Mouse (Mus musculus): ENCODE results near the gene Ypel3. TPM values are rescaled to one million over a fixed set of nuclear protein-coding genes. Genes with fewer than 3 reads are reported as not detected.
"Not testable (repeated sequence)": the region's sequence is repeated elsewhere in the genome, so short reads cannot be mapped to it uniquely, and the experiment has no call there.

Ypel3 gene
- 100 to 1,000 TPM in 1 of 3 experiments, 10 to 100 TPM in 2; 51.9 to 107 (median 70.2) TPM for polyA plus RNA-seq (2017; shearing (Covaris generic))

GRCm38 (mm10) chr7:126776598-126777057, at the start of gene Ypel3:
TSS of gene Ypel3 (plus strand) at chr7:126776955.
- ATAC-seq = peak; percentile 91

DNA sequence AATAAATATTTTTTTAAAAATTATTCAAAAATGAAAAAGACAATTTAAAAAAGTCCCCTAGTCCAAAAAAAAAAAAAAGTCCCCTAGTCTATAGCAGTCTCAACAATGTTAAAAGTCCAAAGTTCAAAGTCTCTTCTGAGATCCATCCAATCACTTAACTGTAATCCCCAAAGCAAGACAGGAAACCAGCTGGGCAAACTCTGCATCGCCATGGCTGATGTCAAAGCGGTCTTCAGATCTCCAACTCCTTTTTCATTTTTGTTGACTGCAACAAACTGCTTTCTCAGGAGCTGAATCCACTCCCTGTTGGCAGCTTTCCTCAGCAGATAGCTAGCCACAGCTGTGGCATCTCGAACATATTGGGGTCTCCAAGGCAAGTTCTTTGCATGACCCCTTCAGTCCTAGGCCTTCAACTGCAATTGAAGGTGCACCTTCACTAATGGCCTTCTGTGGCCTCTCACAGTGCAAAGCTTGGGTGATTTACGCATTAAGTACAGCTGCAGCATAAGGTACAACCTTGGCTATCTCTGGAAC, 46.4 kb upstream of the Ypel3 start:
- ATAC-seq = not testable (repeated sequence)

- ATAC-seq = no peak
Observed at GRCm38 (mm10) chr7:126736122-126736521, 40.6 kb upstream of the Ypel3 start.

DNA sequence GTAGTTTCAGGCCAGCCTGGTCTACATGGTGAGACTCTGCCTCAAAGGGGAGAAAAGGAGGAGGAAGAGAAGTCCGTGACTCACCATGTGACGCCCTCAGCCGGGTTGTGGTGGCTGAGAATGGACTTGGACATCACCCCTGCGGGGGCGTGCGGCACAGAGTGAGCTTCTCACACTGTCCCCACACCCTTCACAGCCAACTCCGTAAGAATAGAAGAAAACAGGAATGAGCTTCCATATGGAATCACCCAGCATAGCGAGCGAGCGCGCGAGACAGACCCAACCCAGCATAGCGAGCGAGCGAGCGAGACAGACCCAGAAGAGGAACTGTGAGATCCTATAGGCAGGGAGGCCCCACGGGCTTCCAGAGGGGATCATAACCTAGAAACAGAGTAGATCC, 37.2 kb upstream of the Ypel3 start:
- ATAC-seq = no peak

GRCm38 (mm10) chr7:126740132-126740735, 36.5 kb upstream of the Ypel3 start:
- ATAC-seq = no peak

DNA sequence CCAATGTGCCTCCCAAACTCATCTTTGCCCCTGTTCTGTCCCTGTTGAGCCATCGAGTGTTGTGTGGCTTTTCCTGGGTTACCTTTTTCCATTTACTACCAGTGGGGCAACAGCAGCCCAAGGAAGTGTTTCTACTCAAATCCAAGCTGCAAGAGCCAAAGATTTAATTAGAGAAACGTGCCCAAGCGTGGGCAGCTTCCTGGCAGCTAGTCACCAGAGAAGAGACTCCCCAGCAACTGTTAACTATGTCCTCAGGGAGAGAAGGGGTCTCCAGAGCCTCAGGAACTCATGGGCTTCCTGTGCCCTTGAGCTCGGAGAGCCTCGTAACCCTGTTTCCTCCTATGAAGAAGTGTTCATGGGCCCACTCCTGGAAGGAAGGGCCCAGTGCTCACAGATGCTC, 35.8 kb upstream of the Ypel3 start:
- no peak for ATAC-seq

GRCm38 (mm10) chr7:126741452-126741851, 35.3 kb upstream of the Ypel3 start:
- no peak for ATAC-seq

- ATAC-seq = no peak
Observed at GRCm38 (mm10) chr7:126741964-126742482, 34.7 kb upstream of the Ypel3 start.

DNA sequence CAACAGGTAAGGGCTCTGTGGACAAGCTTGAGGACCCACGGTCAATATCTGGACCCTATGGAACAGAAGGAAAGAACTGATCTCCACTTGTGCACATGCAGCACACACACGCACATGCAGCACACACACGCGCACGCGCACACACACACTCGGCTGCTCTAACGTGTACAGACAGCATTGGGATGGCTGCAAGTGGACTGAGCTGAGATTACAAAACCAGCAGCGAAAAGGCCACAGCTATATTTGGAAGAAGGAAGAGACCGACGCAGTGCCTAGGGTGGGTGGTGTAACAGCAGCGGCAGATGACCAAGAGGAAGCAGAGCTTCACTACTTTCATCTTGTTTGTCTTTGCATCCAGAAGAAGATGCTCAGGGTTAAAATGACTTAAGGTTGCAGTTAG, 30.7 kb upstream of the Ypel3 start:
- ATAC-seq = no peak

DNA sequence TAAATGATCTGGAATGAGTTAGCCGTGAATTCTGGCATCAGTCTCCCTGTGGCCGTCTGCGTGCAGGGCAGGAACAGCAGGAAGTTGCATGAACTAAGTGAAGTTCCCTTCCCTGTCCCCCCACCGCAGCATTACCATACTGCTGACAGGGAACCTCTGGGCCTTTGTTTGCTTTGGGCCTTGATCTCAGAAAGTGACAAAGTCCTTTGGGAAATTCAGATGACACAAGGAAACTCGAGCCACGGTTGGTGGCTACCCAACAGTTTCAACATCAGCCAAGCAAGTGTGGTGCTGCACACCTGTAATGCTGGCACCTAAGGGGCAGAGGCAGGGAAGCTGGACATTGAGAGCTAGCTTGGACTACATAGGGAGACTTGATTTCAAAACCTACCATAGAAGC, 30.0 kb upstream of the Ypel3 start:
- ATAC-seq = no peak

DNA sequence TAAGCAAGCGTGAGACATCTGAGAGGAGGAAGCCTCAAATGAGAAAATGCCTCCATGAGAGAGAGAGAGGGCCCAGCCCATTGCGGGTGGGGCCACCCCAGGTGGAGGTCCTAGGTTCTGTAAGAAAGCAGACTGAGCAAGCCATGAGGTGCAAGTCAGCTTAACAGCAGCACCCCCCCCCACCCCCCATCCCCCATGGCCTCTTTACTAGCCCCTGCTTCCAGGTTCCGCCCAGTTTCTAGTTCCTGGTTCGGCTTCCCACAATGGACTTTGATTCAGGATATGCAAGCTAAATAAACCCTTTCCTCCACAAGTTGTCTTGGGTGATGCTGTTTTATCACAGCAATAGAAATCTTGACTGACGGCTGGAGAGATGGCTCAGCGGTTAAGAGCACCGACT, 27.9 kb upstream of the Ypel3 start:
- ATAC-seq = no peak

- ATAC-seq = no peak
Observed at GRCm38 (mm10) chr7:126749582-126750343, 27.0 kb upstream of the Ypel3 start.

- ATAC-seq = peak; percentile 61
Observed at GRCm38 (mm10) chr7:126754866-126755265, 21.9 kb upstream of the Ypel3 start.

- no peak for ATAC-seq
Observed at GRCm38 (mm10) chr7:126758539-126758938, 18.2 kb upstream of the Ypel3 start.

DNA sequence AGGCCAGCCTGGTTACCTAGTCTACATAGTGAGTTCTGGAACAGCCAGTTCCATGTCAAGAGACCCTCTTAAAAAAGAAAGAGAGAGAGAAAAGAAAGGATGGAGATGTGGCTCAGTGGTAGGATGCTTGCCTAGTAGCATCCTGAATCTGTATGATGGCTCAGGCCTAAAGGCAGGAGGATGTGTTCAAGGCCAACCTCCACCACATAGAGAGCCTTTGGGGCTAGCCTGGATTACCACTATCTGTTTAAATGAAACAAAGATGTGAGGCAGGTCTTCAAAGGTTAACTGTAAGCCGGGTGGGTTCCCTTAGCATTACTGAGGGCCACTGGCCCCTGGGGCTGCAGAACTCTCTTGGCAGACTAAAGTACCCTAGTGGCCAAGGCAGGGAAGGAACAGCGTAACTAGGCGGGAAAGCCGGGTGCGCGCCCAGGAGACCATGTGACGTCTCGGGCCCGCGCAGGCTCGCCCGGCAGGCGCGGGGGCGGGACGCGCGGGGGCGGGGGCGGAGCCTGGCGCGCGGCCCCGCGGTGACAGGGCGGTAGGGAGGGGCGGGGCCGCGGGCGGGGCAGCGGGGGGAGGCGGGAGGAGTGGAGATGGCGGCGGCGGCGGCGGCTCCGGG, 17.6 kb upstream of the Ypel3 start, which contains the start of gene Mapk3:
Gene Mapk3, plus strand, starts transcription at position 552 of the 622 bp plus-strand sequence.
- peak; percentile 86 for ATAC-seq

DNA sequence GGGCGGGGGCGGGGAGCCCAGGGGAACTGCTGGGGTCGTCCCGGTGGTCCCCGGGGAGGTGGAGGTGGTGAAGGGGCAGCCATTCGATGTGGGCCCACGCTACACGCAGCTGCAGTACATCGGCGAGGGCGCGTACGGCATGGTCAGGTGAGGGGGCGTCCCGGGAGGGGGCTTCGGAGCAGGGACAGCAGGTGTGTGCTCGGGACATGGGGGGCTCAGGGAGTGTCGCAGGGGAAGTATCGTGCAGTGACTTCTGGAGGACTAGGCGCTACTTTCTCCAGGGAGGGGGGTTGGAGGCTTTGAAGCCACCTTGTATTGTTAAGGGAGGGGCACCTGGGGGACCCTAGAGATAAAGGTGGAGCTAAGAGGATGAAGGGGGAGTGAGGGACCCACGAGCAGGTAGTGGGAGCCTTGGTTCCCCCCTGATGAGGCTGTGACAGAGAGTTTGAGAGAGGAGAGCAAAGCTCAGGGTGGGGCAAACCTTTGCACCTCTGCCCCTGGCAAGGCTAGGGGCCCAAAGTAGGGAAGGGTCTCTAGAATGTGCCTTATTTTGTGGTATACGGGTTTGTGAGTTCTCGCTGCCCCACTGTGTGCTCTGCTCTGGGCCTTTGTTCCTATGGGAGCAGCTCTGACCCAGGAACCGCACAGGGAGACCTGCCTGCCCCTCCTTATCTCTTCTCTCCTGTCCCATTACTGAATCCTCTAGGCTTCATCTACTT, 16.9 kb upstream of the Ypel3 start:
- ATAC-seq = no peak

DNA sequence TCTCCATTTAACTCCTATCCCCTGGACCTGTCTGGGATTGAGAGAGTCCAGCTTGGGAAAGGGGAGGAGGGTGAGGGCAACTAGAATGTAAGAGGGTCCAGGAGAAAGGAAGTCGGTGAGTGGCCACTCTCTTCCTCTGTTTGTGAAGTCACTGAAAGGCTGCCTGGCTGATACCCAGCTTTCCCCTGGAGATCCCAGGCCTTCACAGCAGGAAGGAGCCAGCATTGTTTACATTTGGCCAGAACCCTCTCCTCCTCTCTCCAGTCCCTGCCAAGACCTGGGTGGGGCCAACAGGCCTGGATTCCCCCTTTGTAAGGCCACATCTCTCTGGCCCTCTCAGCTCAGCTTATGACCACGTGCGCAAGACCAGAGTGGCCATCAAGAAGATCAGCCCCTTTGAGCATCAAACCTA, 16.4 kb upstream of the Ypel3 start:
- no peak for ATAC-seq

DNA sequence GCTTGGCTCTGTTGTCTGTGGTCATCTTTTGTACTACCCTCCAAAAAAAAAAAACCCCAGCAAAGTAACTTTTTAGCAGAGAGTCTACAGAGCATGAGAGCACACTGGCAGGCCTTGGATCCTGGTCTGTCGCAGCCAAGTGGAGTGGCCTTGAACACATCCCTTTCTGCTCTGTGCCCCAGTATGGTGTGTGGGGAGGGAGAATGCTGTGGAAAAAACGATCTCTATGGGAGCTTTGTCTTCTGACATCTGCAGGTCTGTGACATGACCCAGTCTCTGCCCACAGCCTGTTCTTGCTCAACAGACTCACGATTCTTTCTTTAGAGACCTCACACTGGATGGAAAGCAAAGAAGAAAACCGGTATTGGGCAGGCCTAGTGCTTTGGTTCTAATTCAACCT, 15.8 kb upstream of the Ypel3 start:
- no peak for ATAC-seq

GRCm38 (mm10) chr7:126761529-126762067, 15.2 kb upstream of the Ypel3 start:
- ATAC-seq = no peak

DNA sequence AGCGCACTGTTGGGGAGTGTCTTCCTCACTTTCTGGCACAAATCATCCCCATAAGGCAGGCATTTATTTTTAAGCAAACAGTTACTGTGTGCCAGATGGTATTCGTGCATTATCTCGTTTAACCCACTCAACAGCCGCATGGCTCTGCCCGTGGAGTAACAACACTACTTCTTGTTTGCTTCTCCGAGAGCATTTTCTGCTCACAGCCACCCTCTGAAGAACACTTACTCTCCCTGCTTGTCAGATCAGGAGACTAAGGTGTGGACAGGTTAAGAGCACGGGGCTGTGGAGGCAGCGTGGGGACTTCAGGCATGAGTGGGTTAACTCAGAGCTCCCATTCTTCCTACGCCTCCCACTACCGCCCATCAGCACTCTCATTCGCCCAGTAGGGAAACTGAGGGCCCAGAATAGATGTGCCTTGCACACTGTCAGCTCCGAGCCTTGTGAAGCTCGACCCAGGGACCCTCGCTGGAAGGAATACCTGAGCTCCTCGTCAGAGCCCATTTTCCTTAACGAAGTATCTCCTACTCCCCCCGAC, 14.2 kb upstream of the Ypel3 start:
- no peak for ATAC-seq

DNA sequence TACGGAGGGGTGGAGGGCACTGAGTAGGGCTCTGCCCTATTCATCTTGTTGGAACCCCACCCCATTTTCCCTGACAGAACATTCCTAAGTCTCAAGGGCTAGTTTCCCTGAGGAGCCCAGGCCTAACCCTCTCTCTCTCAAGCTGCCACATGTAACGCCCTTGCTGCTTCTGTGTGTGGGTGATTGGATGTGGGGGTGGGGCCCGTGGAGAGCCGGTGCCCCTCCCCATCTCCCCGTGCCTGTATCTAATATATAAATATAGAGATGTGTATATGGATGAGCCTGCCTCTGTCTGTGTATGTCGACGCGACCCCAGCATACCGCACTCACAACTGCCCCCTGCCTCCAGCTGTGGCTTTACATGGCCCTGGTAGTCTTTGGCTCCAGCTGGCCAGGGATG, 11.2 kb upstream of the Ypel3 start:
- no peak for ATAC-seq

DNA sequence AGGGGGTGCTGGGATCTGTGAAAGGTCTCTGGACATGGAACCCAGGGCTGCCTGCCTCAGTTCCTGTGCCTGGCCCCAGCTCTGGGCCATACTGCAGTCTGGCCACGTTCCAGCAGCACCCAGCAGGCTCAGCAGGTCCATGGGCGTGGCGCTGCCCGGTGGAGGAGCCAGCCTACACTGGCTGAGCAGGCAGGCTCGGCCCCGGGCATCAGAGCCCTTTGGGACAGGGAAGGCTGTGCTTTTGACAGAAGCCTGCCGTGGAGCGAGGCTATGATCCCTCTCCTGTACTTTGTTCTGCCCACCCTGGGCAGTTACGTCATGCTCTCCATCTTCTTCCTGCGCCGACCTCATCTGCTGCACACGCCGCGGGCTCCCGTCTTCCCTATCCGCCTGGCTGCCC, 10.6 kb upstream of the Ypel3 start, which contains the start of gene Gdpd3:
Gene Gdpd3, plus strand, starts transcription at position 134 of the 400 bp plus-strand sequence.
- no peak for ATAC-seq

All from inflammation-experienced regulatory T-cells, adult 6 months (primary cell).